Mouse (Mus musculus): ENCODE data around the gene Bbs5. TPM values are rescaled to one million over a fixed set of nuclear protein-coding genes. Genes with fewer than 3 reads are reported as not detected.

The Bbs5 gene
- total and polyA plus RNA-seq, 2 experiments: 0.49 to 4.5 TPM

- Histone ChIP-seq H3K27me3 (ENCODE audit: control insufficient read depth, insufficient read depth, low read length) (no peaks in the 10 kb centered on the region), H3K27ac (replicated peaks; ENCODE audit: insufficient read depth, low read depth, low read length) (no peak overlapping the region), H3K36me3 (ENCODE audit: control insufficient read depth, insufficient read depth, low read length) (peaks cover 8% of the 10 kb centered on the region; the same call in 1 of the 2 replicates), H3K4me3 (ENCODE audit: insufficient read depth, low read depth, low read length) (no peak overlapping the region), H3K9ac (ENCODE audit: low read depth, low read length) (no peak overlapping the region), H3K4me1 (ENCODE audit: control insufficient read depth, insufficient read depth, low read length) (no peaks in the 10 kb centered on the region), H3K79me2 (ENCODE audit: control insufficient read depth, insufficient read depth, low read length) (no peaks in the 10 kb centered on the region)
- no peak for DNase-seq (ENCODE audit: extremely low read depth, low read depth, low spot score)
- no peak for TF ChIP-seq CTCF (IDR thresholded peaks at IDR 0.05; ENCODE audit: low read depth, low read length)
- no peak for TF ChIP-seq POLR2A (IDR thresholded peaks at IDR 0.05; ENCODE audit: extremely low read depth, insufficient read depth, low read length)
- WGBS: 93% methylated on average over 13 of the region's 13 CpGs
Observed at GRCm38 (mm10) chr2:69683036-69683805, 36.2 kb downstream of the Bbs5 start.

- TF ChIP-seq CTCF (IDR thresholded peaks at IDR 0.05; ENCODE audit: low read depth, low read length) (no peak), POLR2A (IDR thresholded peaks at IDR 0.05; ENCODE audit: extremely low read depth, insufficient read depth, low read length) (no peak)
- Histone ChIP-seq H3K4me1 (ENCODE audit: control insufficient read depth, insufficient read depth, low read length) (no peaks in the 10 kb centered on the region), H3K36me3 (ENCODE audit: control insufficient read depth, insufficient read depth, low read length) (peaks cover 15% of the 10 kb centered on the region), H3K27me3 (ENCODE audit: control insufficient read depth, insufficient read depth, low read length) (no peaks in the 10 kb centered on the region), H3K27ac (replicated peaks; ENCODE audit: insufficient read depth, low read depth, low read length) (no peak overlapping the region), H3K4me3 (ENCODE audit: insufficient read depth, low read depth, low read length) (no peak overlapping the region), H3K79me2 (ENCODE audit: control insufficient read depth, insufficient read depth, low read length) (no peaks in the 10 kb centered on the region), H3K9ac (ENCODE audit: low read depth, low read length) (no peak overlapping the region)
- no peak for DNase-seq (ENCODE audit: extremely low read depth, low read depth, low spot score)
- WGBS: 93% methylated on average over 3 of the region's 3 CpGs
Observed at GRCm38 (mm10) chr2:69684488-69684887, 37.5 kb downstream of the Bbs5 start.

- H3K79me2 ChIP-seq (ENCODE audit: control insufficient read depth, insufficient read depth, low read length): no peaks in the 10 kb centered on the region
- DNase-seq (ENCODE audit: extremely low read depth, low read depth, low spot score): no peak
- no peak overlapping the region for H3K4me3 ChIP-seq (ENCODE audit: insufficient read depth, low read depth, low read length)
- WGBS: 96% methylated on average over 3 of the region's 3 CpGs
- H3K9ac ChIP-seq (ENCODE audit: low read depth, low read length): no peak overlapping the region
- H3K4me1 ChIP-seq (ENCODE audit: control insufficient read depth, insufficient read depth, low read length): no peaks in the 10 kb centered on the region
- H3K36me3 ChIP-seq (ENCODE audit: control insufficient read depth, insufficient read depth, low read length): peaks cover 57% of the 10 kb centered on the region
- no peaks in the 10 kb centered on the region for H3K27me3 ChIP-seq (ENCODE audit: control insufficient read depth, insufficient read depth, low read length)
- H3K27ac ChIP-seq (replicated peaks; ENCODE audit: insufficient read depth, low read depth, low read length): no peak overlapping the region
- TF ChIP-seq CTCF (IDR thresholded peaks at IDR 0.05; ENCODE audit: low read depth, low read length): no peak
- no peak for TF ChIP-seq POLR2A (IDR thresholded peaks at IDR 0.05; ENCODE audit: extremely low read depth, insufficient read depth, low read length)
Observed at GRCm38 (mm10) chr2:69690214-69690613, 43.2 kb downstream of the Bbs5 start.

- H3K36me3 ChIP-seq (ENCODE audit: control insufficient read depth, insufficient read depth, low read length): peaks cover 57% of the 10 kb centered on the region
- WGBS: 95% methylated on average over 6 of the region's 6 CpGs
Observed at GRCm38 (mm10) chr2:69690843-69691242, 43.9 kb downstream of the Bbs5 start.

GRCm38 (mm10) chr2:69693501-69693900, 46.5 kb downstream of the Bbs5 start:
- peaks cover 66% of the 10 kb centered on the region for H3K36me3 ChIP-seq (ENCODE audit: control insufficient read depth, insufficient read depth, low read length)
- WGBS: 96% methylated on average over 11 of the region's 11 CpGs
- H3K4me3 ChIP-seq (ENCODE audit: insufficient read depth, low read depth, low read length): no peak overlapping the region
- no peaks in the 10 kb centered on the region for H3K4me1 ChIP-seq (ENCODE audit: control insufficient read depth, insufficient read depth, low read length)
- H3K9ac ChIP-seq (ENCODE audit: low read depth, low read length): no peak overlapping the region
- TF ChIP-seq CTCF (IDR thresholded peaks at IDR 0.05; ENCODE audit: low read depth, low read length) (peak; percentile 36; the same call in 1 of the 2 replicates), POLR2A (IDR thresholded peaks at IDR 0.05; ENCODE audit: extremely low read depth, insufficient read depth, low read length) (no peak)
- H3K79me2 ChIP-seq (ENCODE audit: control insufficient read depth, insufficient read depth, low read length): no peaks in the 10 kb centered on the region
- no peak overlapping the region for H3K27ac ChIP-seq (replicated peaks; ENCODE audit: insufficient read depth, low read depth, low read length)
- DNase-seq (ENCODE audit: extremely low read depth, low read depth, low spot score): no peak
- H3K27me3 ChIP-seq (ENCODE audit: control insufficient read depth, insufficient read depth, low read length): no peaks in the 10 kb centered on the region

More at GRCm38 (mm10) chr2:69690843-69691242, 43.9 kb downstream of the Bbs5 start:
- Histone ChIP-seq H3K27me3 (ENCODE audit: control insufficient read depth, insufficient read depth, low read length) (no peaks in the 10 kb centered on the region), H3K4me1 (ENCODE audit: control insufficient read depth, insufficient read depth, low read length) (no peaks in the 10 kb centered on the region), H3K79me2 (ENCODE audit: control insufficient read depth, insufficient read depth, low read length) (no peaks in the 10 kb centered on the region), H3K27ac (replicated peaks; ENCODE audit: insufficient read depth, low read depth, low read length) (no peak overlapping the region), H3K9ac (ENCODE audit: low read depth, low read length) (no peak overlapping the region), H3K4me3 (ENCODE audit: insufficient read depth, low read depth, low read length) (no peak overlapping the region)
- no peak for DNase-seq (ENCODE audit: extremely low read depth, low read depth, low spot score)
- TF ChIP-seq CTCF (IDR thresholded peaks at IDR 0.05; ENCODE audit: low read depth, low read length) (no peak), POLR2A (IDR thresholded peaks at IDR 0.05; ENCODE audit: extremely low read depth, insufficient read depth, low read length) (no peak)

- peaks cover 62% of the 10 kb centered on the region for H3K36me3 ChIP-seq (ENCODE audit: control insufficient read depth, insufficient read depth, low read length)
- 96% methylated on average over 8 of the region's 8 CpGs for WGBS
- no peak for DNase-seq (ENCODE audit: extremely low read depth, low read depth, low spot score)
Observed at GRCm38 (mm10) chr2:69700446-69700845, 53.5 kb downstream of the Bbs5 start.

More at GRCm38 (mm10) chr2:69700446-69700845, 53.5 kb downstream of the Bbs5 start:
- no peak overlapping the region for H3K4me3 ChIP-seq (ENCODE audit: insufficient read depth, low read depth, low read length)
- H3K4me1 ChIP-seq (ENCODE audit: control insufficient read depth, insufficient read depth, low read length): no peaks in the 10 kb centered on the region
- H3K27me3 ChIP-seq (ENCODE audit: control insufficient read depth, insufficient read depth, low read length): no peaks in the 10 kb centered on the region
- no peaks in the 10 kb centered on the region; the same call in 1 of the 2 replicates for H3K79me2 ChIP-seq (ENCODE audit: control insufficient read depth, insufficient read depth, low read length)
- no peak overlapping the region for H3K9ac ChIP-seq (ENCODE audit: low read depth, low read length)
- no peak overlapping the region for H3K27ac ChIP-seq (replicated peaks; ENCODE audit: insufficient read depth, low read depth, low read length)
- TF ChIP-seq CTCF (IDR thresholded peaks at IDR 0.05; ENCODE audit: low read depth, low read length) (no peak), POLR2A (IDR thresholded peaks at IDR 0.05; ENCODE audit: extremely low read depth, insufficient read depth, low read length) (no peak)

Data from liver, adult 2 months (tissue).